Mouse (Mus musculus): ENCODE measurements around the gene Rpa3.
A peak's percentile ranks its signal among the peaks of the same experiment; 100 is the strongest.

Rpa3 gene

DNA sequence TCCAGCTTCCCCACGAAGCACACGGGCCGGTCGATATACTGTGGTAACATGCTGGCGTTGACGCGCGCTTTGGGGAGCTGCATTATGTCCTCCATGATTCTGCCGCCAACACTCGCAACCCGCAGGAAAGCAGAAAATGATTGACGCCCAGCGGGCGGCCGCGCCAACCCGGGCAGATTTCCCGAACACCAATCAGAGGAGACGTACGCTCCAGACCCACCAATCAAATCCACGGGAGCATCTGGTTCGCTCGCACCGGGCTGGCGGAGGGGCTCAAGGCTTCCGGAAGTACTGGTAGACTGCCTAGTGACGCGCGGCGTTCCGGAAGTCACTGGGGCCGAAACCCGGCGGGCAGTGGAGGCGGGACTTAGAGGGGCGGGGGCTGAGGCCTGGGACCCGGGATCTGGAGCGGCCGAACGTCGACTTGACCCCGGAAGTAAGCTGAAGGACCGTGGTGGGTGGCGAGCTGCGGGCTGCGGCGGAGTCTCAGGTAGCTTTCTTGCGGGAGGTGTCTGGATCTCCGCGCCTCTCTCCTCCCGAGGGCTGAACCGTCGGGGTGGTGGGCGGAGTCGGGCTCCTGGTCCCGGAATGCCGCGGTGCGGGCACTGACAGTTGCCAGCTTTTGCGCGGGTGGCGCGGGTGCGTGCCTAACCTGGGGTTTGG, at the start of gene Rpa3, which contains the start of the genes Umad1 and Gm45062:
TSS of gene Rpa3 (minus strand) at position 170 of the 663 bp plus-strand sequence.
TSS of gene Umad1 (plus strand) at position 285 of the 663 bp plus-strand sequence.
TSS of gene Gm45062 (plus strand) at position 447 of the 663 bp plus-strand sequence.
- DNase-seq (ENCODE audit: low spot score), result peak; percentile 98

DNA sequence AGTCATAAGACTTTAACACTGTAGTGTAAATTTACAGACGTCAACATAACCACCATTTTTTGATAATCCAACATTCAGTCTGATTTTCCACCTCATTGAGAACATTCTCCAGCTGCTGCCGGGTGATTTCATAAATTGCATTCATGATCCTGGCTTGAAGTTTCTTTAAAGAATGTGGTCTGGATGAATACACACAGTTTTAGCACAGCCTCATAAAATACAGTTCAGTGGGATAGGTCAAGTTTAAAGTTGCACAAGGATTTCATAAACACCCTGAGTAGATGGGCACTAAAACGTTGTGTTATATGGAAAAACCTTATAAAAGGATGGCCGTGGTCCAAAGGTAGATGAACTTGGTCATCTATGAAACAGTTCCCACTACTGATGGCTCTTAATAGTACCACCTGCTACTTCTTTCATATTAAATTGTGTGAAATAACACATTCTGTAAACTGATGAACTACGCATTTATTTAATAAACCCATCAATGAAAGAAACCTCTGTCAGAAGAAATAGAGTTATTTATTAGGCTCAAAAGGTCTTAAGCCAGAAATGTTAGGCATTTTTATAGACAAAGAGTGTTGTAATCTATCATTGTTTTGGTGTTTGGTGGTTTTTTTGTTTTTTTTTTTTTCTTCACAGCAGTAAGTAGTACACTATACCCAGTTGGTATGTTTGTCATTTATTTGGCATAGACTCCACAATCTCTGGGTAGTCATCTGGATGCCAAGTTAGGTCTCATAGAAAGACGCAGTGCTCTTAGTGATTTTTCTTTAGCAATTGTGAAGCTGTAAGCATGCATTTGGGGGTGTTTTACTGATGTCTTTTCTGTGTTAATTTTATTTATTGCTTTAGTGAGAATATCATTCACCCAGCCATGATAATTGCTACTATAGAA, 49.2 kb upstream of the Rpa3 start:
- DNase-seq (ENCODE audit: low spot score), result no peak

DNA sequence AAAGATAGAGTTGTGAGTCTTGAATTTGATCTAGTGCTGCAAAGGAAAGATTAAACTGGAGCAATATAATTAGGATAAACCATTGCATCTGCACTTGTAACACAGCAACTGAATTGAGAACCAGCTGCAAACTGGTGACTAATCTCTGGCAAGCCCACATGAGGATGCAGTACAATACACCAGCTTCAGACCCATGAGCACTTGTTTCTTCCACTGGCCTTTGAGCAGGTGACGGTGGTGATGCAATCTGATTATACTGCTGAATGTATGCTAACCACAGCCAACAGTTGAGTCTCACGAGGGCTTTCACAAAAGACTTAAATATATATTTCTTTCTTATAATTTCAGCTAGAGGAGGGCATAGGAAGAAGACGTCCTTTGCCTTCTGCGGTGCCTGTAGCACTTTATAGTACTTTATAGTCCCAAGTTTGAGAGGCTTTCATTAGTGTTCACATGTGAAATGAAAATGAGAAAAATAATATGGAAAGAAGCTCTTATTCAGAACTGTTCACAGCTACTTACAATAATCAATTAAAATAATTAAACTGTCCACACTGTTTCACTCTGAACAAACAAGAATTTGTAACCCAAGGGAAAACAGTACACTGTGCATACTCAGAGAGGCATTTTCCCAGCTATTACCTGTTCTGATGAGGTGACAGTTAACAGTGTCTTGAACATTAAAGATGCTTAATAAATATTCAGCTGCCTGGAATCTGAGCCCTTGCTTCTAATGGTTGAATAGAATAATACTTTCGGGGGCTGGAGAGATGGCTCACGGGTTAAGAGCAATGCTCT, 40.3 kb upstream of the Rpa3 start:
- no peak for DNase-seq (ENCODE audit: low spot score)

DNA sequence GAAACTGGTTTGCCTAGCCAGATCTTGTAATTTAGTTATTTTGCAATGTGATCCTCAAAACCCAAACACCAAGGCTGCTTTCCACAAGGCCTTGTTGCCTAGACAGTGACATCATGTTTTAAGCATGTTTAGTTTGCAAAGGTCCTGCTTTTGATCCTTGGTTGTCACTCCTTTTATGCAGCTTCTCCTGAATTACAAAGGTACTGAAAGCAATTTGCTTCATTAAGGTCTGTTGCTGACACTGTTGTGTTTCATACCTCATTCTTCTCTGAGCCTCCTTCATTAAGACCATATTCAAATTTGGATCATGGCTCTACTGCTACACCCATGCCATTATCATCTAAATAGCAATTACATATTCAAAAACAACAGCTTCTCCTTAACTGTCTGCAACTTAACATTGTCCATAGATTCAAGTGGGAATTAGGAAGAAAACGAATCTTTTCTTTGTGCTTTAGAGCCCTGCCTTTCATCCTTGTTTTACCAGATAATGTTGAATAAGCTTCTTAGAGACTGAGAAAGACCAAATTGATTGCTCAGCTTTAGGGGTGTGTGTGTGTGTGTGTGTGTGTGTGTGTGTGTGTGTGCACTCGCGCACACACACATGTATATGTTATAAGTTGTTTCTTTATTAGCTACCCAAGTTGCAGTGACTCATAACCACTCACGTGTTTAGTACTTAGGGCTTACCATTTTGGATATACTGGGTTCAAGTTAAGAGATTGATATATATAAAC, 35.2 kb upstream of the Rpa3 start:
- no peak for DNase-seq (ENCODE audit: low spot score)

DNA sequence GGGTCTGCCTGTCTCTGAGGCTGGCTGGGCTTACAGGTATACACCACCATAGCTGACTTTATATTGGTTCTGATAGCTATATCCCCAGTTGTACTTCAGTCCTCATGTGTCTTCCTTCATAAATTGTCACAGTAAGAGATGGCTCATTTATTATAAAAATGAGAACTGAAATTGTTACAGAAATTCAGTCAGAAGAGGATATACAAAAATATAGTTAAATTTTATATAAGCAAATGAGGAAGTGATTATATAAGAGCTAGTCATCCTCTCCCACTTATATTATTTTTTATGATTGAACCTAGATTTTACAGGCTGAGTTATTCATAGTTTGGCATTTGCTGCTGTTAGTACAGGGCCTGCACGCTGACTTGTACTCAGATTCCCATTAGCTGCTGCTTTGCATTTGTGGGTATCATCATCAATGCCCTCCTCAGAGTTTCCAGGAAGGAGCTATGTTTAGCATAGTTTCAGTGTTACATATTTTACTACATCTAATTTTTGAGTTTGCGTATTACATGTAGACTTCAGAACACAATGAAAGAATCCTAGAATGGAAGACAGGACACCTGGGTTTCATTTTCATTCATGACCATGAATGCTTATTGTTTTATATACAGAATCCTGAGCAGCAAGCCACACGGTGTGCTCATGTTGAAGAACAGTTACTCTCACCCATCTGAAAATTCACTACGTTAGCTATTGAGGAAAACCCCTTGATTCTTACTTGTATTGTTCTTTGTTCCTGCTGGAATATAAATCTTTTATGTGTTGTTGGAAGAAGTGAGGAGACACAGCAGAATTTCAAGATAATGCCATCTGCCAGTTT, 30.0 kb upstream of the Rpa3 start:
- DNase-seq (ENCODE audit: low spot score), result no peak

DNA sequence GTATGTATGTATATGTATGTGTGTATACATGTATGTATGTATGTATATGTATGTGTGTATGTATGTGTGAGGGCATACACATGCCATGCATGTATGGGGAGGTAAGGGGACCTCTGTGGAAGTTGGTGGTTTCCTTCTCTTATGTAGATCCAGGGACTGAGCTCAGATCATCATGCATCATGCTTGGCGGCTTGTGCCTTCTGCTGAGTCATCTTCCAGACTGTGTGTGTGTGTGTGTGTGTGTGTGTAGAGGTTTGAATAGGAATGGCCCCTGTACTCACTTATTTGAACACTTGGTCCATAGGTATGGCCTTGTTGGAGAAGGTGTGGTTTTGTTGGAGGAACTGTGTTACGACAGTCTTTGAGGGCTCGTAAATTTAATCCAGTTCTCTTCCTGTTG, 27.2 kb upstream of the Rpa3 start:
- DNase-seq (ENCODE audit: low spot score), result no peak

DNA sequence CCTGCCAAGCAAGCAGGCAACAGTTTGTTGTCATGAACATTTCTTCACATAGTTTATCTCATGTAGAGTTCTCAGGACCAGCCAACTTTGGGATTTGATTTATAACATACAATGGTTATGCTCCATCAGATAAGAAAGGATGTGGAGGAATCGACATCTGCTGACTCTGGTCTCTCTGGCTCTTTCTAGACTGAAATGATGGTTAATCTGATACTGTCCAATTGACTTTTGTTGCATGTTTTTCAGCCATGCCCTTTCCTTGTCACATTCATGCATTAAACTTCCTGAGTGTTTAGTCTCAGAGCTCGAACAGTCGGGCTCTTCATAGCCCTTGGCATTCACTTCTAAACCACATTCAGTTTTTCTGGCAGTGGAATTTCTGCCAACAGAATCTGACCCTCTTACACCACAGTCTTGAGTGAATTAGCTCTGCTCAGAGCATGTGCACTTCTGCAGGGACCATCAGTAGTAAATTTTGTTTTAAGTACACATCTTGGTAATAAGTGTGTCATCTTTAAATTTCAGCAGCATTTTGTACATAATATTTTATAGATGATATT, 26.5 kb upstream of the Rpa3 start:
- no peak for DNase-seq (ENCODE audit: low spot score)

DNA sequence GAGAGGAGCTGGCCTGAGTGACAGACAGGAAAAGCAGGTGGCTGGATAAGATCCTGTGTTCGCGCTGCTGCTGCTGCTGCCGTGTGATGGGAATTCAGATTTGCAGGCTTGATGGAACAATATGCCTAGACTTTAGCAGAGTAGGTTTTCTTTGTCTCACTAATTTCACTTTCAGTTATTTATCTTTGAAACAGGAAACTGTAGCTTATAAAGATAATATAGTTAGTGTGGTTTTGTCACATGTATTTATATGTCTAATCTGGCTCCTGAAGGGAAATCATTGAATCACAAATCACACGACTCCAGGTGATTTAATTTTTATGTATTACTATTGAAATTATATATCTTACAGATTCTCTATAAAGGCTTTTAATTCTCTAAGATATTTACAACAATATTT, 24.3 kb upstream of the Rpa3 start:
- DNase-seq (ENCODE audit: low spot score), result no peak

DNA sequence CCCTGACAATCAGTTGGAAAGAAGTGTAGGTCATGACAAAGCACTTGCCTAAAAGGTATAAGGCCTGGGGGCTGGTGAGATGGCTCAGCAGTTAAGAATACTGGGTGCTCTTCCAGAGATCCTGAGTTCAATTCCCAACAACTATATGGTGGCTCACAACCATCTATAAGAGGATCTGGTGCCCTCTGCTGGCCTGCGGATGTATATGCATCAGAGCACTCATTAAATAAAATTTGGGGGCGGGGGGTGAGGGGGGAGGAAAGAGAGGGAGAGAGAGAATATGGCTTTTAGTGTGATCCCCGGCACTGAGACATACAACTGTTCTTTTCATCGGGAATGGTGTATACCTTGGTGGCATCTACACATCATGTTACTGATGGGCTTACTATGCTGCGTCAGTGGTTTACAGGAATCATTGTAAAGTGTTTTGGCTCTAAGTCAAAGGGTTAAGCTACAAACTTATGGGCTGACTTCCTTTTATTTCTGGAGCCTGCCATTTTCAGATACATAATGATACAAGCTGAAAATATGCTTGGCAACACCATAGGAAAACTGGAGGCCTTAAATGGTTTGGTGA, 19.5 kb upstream of the Rpa3 start:
- no peak for DNase-seq (ENCODE audit: low spot score)

DNA sequence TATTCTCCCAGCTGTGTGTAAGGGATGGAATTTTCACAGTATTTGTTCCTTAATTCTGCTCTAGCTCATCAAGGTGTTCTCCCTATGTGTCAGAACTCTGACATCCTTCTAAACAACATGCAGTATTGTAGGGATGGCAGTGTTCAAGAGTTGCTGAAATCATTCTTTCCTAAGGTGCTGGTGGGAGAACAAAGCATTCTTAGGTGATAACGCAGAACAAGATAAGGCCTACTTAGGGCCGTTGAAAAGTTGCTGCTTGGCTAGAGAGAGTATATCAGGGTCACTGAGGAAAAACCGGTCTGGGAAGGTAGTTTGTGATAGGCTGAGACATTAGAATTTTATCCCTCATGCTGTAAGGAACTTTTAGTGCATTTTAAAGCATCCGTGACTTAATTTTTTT, 17.5 kb upstream of the Rpa3 start:
- DNase-seq (ENCODE audit: low spot score), result no peak

DNA sequence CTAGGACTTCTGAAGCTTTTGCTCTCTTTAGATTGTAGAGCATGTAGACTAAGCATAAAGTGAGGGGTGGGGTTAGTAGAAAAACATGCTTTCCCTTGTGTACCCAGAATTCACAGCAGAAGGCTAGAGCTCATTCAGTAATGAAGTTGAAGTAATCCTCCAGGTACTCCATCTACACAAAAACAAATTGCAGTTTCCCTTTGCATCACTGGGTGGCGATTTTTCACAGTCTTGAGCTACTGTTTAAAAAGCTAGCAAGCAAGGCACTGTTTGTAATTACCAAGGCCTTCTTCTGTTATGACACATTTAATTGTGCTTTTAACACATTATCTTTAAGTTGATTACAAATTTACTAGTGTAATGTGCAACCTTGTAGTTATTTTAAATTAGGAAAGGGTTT, 16.1 kb upstream of the Rpa3 start:
- no peak for DNase-seq (ENCODE audit: low spot score)

DNA sequence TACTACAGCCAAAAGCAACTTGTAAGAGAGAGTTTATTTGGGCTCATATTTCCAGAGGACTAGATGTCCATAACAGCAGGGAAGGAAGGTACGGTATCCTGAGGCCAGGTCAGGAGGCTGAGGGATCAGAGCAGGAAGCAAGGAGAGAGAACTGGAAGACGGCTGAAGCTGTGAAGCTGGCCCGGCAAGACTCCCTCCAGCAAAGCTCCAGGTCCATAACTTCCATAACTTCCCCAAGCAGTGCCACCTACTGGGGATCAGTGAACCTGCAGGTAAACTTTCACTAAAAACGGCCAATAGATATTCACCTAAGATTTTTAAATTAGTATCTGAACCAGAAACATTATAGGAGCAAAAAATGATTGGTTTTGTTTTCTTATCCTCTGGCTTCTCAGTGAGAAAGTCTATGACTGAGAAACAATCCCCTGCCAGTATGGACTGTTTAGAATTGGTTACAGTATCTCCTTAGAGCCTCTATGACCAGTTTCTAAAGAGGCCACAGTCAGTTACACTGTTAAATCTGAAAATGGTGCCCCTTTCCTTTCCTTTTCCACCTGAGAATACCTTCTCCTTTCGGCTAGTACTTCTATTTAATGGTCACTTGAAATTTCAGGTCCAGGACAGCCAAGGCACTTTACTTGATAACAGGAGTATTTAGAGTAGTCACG, 15.5 kb upstream of the Rpa3 start:
- no peak for DNase-seq (ENCODE audit: low spot score)

DNA sequence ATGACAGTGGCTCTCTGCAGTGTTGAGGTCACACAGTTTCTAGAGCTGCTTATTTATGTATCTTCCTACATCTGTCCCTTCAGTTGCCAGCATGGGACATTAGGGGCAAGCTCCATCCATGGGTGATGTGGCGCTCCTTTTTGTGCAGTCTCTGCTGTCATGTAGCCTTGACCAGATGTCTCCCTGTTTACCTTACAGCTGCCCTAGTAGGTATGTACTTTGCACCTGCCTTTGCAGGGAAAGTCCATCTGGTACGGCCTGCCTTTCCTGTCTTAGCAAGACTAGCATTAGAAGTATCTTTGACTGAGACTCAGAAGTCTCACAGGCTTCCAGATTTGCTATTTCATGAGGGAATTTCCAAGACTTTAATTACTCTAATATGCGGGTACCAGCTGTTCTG, 12.1 kb upstream of the Rpa3 start:
- no peak for DNase-seq (ENCODE audit: low spot score)

DNA sequence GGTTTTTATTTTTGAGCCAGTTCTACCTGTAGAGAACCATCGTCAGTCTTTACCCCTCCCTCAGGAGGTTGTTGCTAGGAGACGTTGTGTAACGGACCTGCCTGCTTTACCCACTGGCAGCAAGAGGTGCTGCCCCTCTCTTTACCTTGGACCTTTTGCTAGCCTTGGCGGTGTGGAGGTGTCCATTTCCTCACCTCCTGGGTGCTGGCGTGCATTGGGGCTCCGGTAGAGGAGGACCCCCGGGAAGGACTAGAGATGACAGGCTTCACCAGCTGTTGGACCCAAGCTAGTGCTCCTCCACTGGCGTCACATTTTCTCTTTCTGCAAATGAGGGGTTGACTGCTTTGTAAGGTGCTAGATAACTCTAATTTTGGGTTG, 683 bp upstream of the Rpa3 start:
- DNase-seq (ENCODE audit: low spot score), result no peak

DNA sequence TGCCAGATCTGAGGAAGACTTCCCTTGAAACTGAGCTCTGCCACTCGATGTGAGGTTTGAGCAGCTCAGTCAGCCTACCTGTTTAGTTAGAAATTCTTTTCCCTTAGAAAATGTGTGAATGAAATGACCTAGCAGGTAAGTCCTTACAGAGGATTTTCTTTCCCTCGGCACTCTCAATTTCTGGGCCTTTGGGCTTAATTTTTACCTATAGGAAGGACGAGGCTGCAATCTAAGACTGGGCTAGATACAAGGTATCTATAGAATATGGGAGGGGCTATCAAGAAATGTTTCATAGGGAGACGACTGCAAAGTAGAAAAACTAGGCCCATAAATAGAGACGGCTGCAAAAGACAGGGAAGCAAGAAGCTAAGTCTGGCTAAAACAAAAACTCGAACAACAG, 657 bp downstream of the Rpa3 start:
- DNase-seq (ENCODE audit: low spot score), result peak; percentile 7

DNA sequence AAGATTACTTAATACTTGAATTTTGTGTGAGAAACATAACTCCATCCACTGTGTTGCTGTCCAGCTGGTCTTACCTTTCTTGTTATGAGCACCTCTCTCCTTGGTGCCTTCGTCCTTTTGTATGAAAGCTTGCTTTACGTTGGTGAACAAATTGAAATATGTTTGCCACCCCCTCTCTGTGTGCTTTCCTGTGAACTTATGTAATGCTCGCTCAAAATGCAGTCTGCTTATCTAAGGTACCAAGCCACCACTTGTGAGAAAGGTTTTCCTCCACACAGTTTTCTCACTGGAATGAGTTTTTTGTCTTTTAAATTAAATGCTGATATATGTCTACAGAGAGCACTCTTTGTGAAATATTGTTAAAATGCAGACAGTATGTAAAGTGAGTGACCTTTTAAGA, 30.4 kb downstream of the Rpa3 start:
- DNase-seq (ENCODE audit: low spot score), result no peak

DNA sequence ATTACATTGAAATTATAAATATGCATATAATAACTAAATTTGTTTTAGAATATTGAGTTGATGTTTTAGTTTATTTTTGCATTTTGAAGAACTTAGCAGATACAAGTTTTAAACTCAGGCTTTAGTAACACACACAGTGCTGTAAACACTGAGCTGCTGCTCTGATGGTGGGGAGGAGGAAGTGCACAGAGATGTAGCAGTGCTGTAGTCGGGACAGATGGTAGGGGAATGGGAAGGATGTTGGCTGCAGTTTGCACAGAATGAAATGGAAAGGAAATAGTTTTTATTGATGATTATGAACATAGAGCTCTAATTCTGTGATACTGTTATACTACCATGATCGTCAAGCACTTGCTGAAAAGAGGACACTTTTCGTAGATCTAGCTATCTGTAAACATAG, 31.9 kb downstream of the Rpa3 start:
- DNase-seq (ENCODE audit: low spot score), result no peak

DNA sequence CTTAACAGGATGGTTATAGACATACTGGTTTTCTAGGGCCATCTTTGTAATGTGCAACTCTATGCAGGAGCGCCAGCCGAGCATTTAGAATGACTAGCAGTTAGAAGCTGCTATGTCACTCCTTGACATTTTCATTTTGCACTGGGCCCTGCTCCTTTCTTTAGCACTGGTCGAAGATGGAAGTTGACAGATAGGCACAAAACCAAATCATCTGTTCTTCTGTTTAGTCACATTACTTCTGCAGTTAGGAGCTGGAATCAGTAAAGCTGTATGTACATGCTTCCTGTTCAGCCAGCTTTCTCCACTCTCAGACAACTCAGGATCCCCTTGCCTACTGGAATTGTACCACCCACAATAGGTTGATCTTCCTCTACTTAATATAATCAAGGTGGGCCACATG, 48.3 kb downstream of the Rpa3 start:
- DNase-seq (ENCODE audit: low spot score), result no peak

DNA sequence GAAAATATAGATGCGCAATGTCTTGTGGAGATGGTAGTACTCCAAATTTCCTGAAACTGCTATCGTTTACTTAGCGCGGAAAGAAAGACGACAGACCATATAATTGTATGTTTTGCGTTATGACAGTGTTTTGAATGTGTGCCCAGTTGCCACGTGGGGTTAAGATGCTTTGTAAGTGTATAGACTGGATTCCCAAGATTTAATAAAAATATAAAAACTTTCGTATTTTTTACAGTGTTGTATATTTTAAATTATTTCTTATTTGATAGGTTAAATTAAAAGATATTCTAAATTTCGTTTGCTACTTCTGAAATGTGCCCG, 49.1 kb downstream of the Rpa3 start:
- no peak for DNase-seq (ENCODE audit: low spot score)

All from testis, postnatal 14 days (tissue).